Mouse (Mus musculus): ENCODE measurements at regions not wholly inside any gene's neighbourhood (a gene's known extent, or its start where the extent isn't known, plus 50 kb on each side); places are given as distances from the start of the nearest gene placed in this dataset.

GRCm38 (mm10) chr5:111823842-111824241, 90.1 kb downstream of the Gm26897 start:
- no peak for DNase-seq (ENCODE audit: low spot score in 2 of 2)
- intact Hi-C loops (cut with DNase I) = no loop called here

DNA sequence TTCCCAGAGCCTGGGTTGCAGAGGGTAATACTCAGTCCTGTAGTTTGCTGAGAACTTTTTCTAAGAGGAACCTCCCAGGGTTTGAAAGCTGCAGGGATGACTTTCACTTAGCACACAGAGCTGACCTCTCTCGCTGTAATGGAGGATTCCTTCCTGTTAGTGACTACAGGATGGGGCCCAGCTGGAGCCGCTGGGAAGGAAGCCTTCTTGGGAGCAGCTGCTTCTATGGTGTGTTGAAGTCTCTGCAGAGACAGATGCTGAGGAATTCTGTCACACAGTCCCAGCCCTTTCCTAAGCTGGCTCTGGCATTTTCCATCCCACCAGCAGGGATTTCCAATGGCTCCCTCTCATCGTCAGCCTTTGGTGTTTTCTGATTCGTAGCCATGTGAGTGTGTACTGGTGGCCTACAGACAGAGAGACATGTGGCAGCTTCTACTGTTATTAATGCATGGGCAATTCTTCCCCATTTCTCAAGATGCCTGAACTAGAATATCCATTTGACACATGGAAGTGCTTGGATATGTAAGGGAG, 90.9 kb downstream of the Gm26897 start:
- DNase-seq (ENCODE audit: low spot score in 2 of 2) = no peak
- intact Hi-C loops (cut with DNase I) = no loop called here

- no peak for DNase-seq (ENCODE audit: low spot score in 2 of 2)
- intact Hi-C loops (cut with DNase I) = no loop called here
Observed at GRCm38 (mm10) chr5:111829891-111830290, 96.2 kb downstream of the Gm26897 start.

DNA sequence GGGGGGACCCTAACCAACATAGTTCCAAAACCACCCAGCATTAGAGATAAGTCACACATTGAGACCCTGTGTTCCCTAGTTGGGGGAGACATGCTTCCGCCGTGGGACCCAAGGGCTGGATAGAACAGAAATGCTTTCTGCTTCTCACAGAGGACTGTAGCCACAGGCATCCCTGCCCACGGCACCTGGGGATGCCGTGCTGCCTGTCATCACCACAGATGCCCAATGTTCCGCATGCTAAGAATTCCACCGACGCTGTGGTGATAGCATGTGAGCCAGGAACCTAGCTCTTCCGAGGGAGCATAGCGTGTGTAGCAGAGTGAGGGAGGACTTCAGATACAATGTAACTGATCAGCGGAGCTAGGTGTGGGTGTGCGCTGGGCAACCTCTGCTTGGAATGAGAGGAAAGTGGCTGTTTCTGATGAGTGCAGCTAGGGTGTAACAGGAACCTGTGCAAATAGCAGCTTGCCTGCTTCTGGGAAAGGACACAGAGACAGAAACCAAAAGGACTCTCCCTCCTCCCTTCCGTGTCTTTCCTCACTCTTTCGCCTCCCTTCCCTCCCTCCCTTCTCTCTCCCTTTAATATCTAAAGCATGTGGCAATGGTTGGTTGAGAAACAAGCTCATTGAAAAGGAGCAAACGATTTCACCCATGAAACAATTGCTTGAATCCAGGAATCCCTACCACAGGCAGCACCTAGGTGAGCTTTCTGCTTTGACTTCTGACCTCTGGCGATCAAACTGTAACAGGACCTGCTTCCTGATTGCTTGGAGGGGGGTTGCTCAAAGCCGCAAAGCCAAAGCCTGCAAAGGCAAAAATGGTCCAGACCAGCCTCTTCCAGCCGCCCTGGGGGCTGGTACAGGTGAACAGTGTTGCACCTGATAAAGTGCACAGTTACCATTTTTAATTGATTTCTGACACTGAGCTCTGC, 102.3 kb downstream of the Gm26897 start:
- intact Hi-C loops (cut with DNase I) = no loop called here
- DNase-seq (ENCODE audit: low spot score in 2 of 2) = peak; percentile 35 to 42

DNA sequence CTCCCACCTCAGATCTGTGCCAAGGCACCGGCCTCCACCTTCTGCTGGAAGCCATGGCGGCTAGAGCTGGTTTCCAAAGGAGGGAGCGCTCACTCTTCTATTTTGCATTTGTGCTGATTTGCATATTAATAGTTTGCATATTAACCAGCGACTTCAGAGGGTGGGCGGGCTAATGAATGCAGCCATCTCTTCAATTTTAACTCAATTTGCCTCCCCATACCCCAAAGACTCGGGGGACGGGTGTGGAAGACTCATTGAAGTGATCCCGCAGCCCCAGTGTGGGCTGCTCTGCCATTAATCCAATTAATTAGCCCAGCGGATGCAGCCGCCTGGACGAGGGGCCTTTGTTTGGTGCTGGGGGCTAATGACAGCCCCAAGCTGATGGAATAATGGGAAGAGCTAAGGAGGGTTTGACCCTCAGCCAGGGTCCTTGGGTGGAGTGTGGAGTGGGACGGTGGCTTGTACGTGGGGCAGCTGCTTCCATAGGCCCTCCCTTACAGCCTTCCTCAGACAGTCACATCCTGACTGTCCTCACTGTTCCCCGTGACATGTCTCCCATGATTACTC, 103.0 kb downstream of the Gm26897 start:
- intact Hi-C loops (cut with DNase I) = no loop called here
- DNase-seq (ENCODE audit: low spot score in 2 of 2) = no peak

- no peak for DNase-seq (ENCODE audit: low spot score in 2 of 2)
- intact Hi-C loops (cut with DNase I) = no loop called here
Observed at GRCm38 (mm10) chr5:111842461-111842860, 108.7 kb downstream of the Gm26897 start.

DNA sequence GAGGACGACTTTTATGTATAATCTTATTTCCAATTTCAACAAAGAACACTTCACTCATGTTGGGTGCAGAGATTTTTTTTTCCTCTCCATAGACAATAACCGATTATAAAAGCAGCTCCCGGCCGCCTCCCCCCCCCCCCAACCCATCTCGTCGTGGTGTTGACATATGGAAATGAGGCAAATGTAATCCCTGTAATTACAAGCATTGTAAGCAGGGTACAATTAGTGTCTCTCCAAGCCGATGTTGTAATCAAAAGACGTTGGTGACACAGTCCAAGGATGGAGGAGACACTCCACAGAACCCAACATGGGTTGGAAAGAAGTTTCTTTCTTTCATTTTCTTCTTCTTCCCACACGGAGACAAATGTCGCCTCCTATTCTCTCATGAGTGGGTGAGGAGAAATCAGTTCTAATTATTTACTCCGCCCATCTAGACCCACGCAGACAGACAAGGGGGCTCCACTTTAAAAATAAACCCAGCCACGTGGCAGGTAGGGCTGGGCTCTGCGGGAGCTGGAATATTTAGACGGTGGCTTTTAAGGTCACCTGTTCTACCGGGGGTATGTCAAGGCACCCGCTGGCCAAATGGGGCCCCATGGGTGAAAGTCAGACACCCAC, 110.0 kb downstream of the Gm26897 start:
- DNase-seq (ENCODE audit: low spot score in 2 of 2) = no peak
- intact Hi-C loops (cut with DNase I) = no loop called here

GRCm38 (mm10) chr5:111844528-111844927, 110.8 kb downstream of the Gm26897 start:
- DNase-seq (ENCODE audit: low spot score in 2 of 2) = no peak
- intact Hi-C loops (cut with DNase I) = no loop called here

DNA sequence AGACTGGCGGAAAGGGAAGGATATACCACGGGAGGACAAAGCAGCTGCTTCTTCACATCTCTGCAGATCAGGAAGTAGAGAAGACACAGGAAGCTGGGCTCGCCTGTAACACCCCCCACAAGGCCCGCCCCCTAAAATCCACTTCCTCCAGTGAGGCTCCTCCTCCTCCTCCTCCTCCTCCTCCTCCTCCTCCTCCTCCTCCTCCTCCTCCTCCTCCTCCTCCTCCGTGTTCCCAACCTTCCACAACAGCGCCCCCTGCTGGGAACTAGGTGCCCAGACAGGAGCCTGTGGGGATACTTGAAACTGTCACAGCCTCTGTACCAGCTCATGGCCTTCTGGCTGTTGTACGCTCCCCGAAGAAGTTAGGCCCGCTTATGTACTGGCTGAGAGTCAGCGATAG, 115.2 kb downstream of the Gm26897 start:
- intact Hi-C loops (cut with DNase I) = no loop called here
- no peak for DNase-seq (ENCODE audit: low spot score in 2 of 2)

- DNase-seq (ENCODE audit: low spot score in 2 of 2) = no peak
- intact Hi-C loops (cut with DNase I) = no loop called here
Observed at GRCm38 (mm10) chr5:111852682-111853081, 119.0 kb downstream of the Gm26897 start.

GRCm38 (mm10) chr5:111855366-111855765, 121.6 kb downstream of the Gm26897 start:
- DNase-seq (ENCODE audit: low spot score in 2 of 2) = no peak
- intact Hi-C loops (cut with DNase I) = no loop called here

- intact Hi-C loops (cut with DNase I) = no loop called here
- DNase-seq (ENCODE audit: low spot score in 2 of 2) = no peak
Observed at GRCm38 (mm10) chr5:111857200-111857599, 123.5 kb downstream of the Gm26897 start.

DNA sequence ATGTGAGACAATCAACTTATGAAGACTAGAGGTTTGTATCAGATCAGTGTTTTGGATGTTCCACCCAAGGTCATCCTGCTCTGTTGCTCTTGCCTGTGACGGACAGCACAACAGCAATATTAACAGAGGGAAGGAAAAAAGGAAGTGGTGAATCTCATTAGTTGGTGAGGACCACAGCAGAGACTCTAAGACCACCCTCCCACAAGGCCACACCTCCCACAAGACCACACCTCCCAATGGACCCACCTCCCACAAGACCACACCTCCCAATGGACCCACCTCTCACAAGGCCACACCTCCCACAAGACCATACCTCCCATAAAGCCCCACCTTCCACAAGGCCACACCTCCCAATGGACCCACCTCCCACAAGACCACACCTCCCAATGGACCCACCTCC, 126.7 kb downstream of the Gm26897 start:
- intact Hi-C loops (cut with DNase I) = no loop called here
- no peak for DNase-seq (ENCODE audit: low spot score in 2 of 2)

DNA sequence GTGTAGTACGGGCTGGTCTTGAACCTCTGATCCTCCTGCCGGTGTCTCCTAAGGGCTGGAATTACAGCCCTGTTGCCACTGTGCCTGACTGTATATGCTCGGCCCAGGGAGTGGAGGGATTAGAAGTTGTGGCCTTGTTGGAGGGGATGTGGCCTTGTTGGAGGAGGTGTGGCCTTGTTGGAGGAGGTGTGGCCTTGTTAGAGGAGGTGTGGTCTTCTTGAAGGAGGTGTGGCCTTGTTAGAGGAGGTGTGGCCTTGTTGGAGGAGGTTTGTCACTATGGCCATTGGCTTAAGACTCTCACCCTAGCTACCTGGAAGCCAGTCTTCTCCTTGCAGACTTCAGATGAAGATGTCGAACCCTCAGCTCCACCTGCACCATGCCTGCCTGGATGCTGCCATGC, 128.6 kb downstream of the Gm26897 start:
- intact Hi-C loops (cut with DNase I) = no loop called here
- no peak for DNase-seq (ENCODE audit: low spot score in 2 of 2)

DNA sequence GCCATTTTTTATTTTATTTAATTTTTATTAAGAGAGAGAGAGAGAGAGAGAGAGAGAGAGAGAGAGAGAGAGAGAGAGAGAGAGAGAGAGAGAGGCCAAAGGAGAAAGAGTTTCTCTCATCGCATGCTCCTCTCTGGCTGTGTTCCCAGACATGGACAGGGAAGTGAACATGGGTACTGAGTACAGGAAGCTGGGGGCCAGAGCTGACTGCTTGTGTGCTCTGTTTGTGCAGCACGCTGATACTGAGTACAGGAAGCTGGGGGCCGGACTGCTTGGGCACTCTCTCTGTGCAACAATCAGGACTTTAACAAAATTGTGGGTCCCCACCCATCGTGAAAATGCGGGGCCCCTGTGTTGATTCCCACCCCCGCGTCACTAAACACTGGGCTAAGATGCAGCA, 130.2 kb downstream of the Gm26897 start:
- intact Hi-C loops (cut with DNase I) = no loop called here
- DNase-seq (ENCODE audit: low spot score in 2 of 2) = no peak

GRCm38 (mm10) chr5:111864606-111865005, 130.9 kb downstream of the Gm26897 start:
- intact Hi-C loops (cut with DNase I) = no loop called here
- peak in 1 of 2 experiments; percentile 74 for DNase-seq (ENCODE audit: low spot score in 2 of 2)

DNA sequence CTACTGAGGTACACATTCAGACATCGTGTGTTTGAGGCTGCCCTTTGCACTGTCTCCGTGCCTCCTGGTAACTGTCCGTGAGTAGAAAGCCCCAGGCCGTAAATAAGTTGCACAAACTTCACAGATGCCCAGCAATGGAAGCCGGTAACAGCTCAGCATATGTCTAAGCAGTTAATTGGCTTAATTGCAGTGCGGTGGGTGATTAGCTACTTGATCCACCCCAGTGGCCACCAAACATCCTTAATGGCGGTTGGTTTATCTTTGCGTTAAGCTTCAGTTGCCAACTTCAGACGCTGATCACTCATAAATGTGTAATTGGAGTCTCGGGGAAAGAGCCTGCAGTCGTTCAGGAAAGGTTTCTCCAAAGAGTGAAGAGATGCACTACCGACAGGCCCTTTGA, 135.3 kb downstream of the Gm26897 start:
- no peak for DNase-seq (ENCODE audit: low spot score in 2 of 2)
- intact Hi-C loops (cut with DNase I) = no loop called here

DNA sequence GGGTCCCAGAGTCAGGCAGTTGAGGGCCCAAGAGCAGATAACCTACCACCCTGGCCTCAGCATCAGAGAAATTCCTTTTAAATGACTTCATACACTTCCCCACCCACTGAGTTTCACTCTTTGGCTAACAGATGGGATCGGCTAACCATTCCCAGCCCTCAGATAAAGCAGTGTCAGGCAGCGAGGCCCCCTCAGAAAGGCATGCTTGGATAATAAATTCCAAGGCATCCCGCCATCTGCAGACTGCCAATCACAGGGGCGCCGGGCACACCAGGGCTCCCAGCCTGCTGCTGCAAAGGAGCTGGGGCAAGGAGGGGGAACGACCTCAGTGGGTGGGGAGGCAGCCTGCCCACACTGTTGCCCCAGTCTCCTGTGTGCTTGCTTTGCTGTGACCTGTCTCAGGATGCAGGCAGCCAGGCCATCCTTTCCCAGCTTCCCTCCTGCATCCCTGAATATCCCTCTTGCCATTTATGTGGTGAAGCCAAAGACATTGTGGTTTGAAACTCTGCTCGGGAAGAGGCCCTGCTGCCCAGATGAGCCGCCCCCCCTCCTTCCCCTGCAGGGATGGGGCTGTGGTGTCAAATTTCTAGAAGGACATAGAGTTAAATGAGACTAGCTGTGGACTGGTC, 143.6 kb downstream of the Gm26897 start:
- DNase-seq (ENCODE audit: low spot score in 2 of 2) = no peak
- intact Hi-C loops (cut with DNase I) = no loop called here

DNA sequence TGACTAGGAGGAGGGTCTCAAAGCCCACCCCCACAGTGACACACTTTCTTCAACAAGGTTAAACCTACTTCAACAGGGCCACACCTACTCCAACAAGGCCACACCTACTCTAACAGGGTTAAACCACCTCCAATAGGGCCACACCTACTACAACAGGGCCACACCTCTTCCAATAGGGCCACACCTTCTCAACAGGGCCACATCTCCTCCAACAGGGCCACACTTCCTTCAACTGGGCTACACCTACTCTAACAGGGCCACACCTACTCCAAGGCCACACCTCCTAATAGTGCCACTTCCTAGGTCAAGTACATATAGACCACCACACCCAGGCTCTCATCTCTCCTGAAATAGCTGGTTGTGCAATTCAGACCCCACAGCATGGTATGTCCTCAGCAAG, 145.3 kb downstream of the Gm26897 start:
- no peak for DNase-seq (ENCODE audit: low spot score in 2 of 2)
- intact Hi-C loops (cut with DNase I) = no loop called here

DNA sequence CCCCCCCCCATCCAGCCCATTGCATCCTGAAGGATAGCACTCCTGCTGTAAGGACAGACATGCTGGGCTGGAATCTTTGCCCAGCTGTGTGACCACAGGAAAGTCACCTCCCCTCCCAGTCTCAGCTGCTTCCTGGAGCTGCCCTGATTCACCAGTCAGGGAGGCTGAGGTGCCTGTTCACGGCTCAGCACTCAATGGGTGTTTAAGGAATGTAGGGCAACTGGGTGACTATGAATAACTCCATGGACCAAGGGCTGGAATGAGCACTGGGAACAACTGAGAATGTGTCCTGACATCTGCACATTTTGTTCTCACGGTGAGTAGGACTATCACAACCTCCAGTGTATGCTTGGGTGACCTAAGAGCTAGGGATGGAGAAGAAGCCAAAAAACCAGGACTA, 146.5 kb downstream of the Gm26897 start:
- DNase-seq (ENCODE audit: low spot score in 2 of 2) = peak in 1 of 2 experiments; percentile 23
- intact Hi-C loops (cut with DNase I) = no loop called here
